Mouse (Mus musculus): ENCODE data around the gene Tnfsfm13. TPM values are rescaled to one million over a fixed set of nuclear protein-coding genes. Genes with fewer than 3 reads are reported as not detected.

The Tnfsfm13 gene
- polyA plus RNA-seq, 1 experiment = 1.6 TPM

DNA sequence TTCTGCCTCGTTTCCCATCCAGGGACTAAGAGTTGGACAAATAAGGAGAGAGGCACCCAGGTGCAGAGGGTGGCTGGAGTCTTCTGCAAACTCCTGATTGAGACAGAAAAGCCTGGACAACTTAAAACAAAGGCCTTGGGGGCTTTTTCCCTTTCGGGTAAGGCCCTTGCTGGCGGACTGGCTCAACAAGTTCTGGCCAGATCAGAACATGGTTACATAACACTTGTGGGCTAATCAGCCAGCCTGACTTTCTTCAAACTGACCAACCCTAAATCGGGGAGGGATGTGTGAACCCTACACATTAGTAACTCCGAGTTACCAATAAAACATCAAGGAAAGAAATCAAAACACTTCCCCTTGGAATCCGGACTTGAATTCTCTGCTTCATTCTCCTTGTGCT, 25.0 kb upstream of the Tnfsfm13 start:
- Histone ChIP-seq H3K79me2 (ENCODE audit: control insufficient read depth, insufficient read depth) (no peaks in the 10 kb centered on the region), H3K4me3 (no peak overlapping the region), H3K4me2 (ENCODE audit: low read depth) (no peak overlapping the region), H3ac (ENCODE audit: control insufficient read depth, insufficient read length) (no peak overlapping the region), H3K27me3 (ENCODE audit: control insufficient read depth, insufficient read depth, insufficient read length) (no peaks in the 10 kb centered on the region), H3K36me3 (ENCODE audit: control insufficient read depth, insufficient read depth) (no peaks in the 10 kb centered on the region)
- TF ChIP-seq E2F4 (IDR thresholded peaks at IDR 0.05; ENCODE audit: insufficient read depth) (no peak), MYOG (IDR thresholded peaks at IDR 0.05; ENCODE audit: control insufficient read depth in 1 of 3, insufficient read depth in 1 of 3, insufficient read length in 2 of 3, low read depth in 2 of 3) (no peak), REST (IDR thresholded peaks at IDR 0.05; ENCODE audit: insufficient read depth, insufficient read length) (no peak), POLR2AphosphoS2 (IDR thresholded peaks at IDR 0.05; ENCODE audit: insufficient read length, low read depth) (no peak)

DNA sequence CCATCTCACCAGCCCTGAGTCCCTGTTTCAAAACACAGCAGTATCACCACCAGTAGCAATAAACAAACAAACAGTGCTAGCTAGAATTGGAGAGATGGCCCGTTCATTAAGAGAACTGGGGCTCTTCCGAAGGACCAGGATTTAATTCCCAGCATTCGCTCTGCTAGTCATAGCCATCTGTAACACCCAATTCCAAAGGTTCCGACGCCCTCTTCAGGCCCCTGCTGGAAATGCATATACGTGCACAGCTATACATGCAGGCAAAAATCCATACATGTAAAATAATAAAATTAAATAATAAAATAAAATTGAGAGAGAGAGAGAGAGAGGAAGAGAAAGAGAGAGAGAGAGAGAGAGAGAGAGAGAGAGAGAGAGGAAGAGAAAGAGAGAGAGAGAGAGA, 23.5 kb upstream of the Tnfsfm13 start:
- Histone ChIP-seq H3K79me2 (ENCODE audit: control insufficient read depth, insufficient read depth) (no peaks in the 10 kb centered on the region), H3ac (ENCODE audit: control insufficient read depth, insufficient read length) (no peak overlapping the region), H3K36me3 (ENCODE audit: control insufficient read depth, insufficient read depth) (no peaks in the 10 kb centered on the region), H3K27me3 (ENCODE audit: control insufficient read depth, insufficient read depth, insufficient read length) (no peaks in the 10 kb centered on the region), H3K4me3 (no peak overlapping the region), H3K4me2 (ENCODE audit: low read depth) (no peak overlapping the region)
- TF ChIP-seq MYOD1 (IDR thresholded peaks at IDR 0.05; ENCODE audit: control insufficient read depth in 1 of 3, insufficient read length in 2 of 3, low read depth in 2 of 3) (no peak), E2F4 (IDR thresholded peaks at IDR 0.05; ENCODE audit: insufficient read depth) (no peak), CEBPB (IDR thresholded peaks at IDR 0.05; ENCODE audit: insufficient read depth, poor library complexity, severe bottlenecking) (no peak), POLR2AphosphoS2 (IDR thresholded peaks at IDR 0.05; ENCODE audit: insufficient read length, low read depth) (no peak), REST (IDR thresholded peaks at IDR 0.05; ENCODE audit: insufficient read depth, insufficient read length) (no peak), MYOG (IDR thresholded peaks at IDR 0.05; ENCODE audit: control insufficient read depth in 1 of 3, insufficient read depth in 1 of 3, insufficient read length in 2 of 3, low read depth in 2 of 3) (no peak), MAX (IDR thresholded peaks at IDR 0.05; ENCODE audit: low read depth) (no peak), TCF3 (IDR thresholded peaks at IDR 0.05; ENCODE audit: insufficient read length, low read depth) (no peak), SRF (IDR thresholded peaks at IDR 0.05; ENCODE audit: control insufficient read depth, insufficient read length, low read depth) (no peak), TCF12 (IDR thresholded peaks at IDR 0.05; ENCODE audit: insufficient read depth, poor library complexity, severe bottlenecking) (no peak)

DNA sequence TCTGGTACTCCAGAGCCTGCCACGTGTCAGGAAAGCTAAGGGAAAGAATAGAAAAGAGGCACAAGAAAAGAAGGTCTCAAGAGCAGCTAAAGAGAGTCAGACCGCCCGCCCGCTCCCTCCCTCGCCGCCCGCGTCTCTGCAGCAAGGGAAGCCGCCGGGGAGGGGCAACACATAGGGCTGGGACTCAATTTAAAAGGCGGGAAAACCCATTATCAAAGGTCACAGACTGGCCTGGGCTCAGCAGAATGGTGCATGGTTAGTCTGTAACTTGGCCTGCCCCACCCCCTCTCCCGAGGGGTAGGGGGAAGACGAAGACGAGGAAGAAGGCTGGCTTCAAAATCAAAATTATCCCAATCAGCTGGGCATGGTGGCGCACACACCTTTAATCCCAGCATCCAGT, 22.8 kb upstream of the Tnfsfm13 start:
- TF ChIP-seq SRF (IDR thresholded peaks at IDR 0.05; ENCODE audit: control insufficient read depth, insufficient read length, low read depth) (no peak), MYOG (IDR thresholded peaks at IDR 0.05; ENCODE audit: control insufficient read depth in 1 of 3, insufficient read depth in 1 of 3, insufficient read length in 2 of 3, low read depth in 2 of 3) (no peak), MYOD1 (IDR thresholded peaks at IDR 0.05; ENCODE audit: control insufficient read depth in 1 of 3, insufficient read length in 2 of 3, low read depth in 2 of 3) (no peak), MAX (IDR thresholded peaks at IDR 0.05; ENCODE audit: low read depth) (no peak), USF1 (IDR thresholded peaks at IDR 0.05; ENCODE audit: low read depth) (no peak), E2F4 (IDR thresholded peaks at IDR 0.05; ENCODE audit: insufficient read depth) (no peak), REST (IDR thresholded peaks at IDR 0.05; ENCODE audit: insufficient read depth, insufficient read length) (no peak), POLR2AphosphoS2 (IDR thresholded peaks at IDR 0.05; ENCODE audit: insufficient read length, low read depth) (no peak), TCF3 (IDR thresholded peaks at IDR 0.05; ENCODE audit: insufficient read length, low read depth) (no peak), TCF12 (IDR thresholded peaks at IDR 0.05; ENCODE audit: insufficient read depth, poor library complexity, severe bottlenecking) (no peak), POLR2A (IDR thresholded peaks at IDR 0.05; ENCODE audit: insufficient read length, low read depth) (no peak), CEBPB (IDR thresholded peaks at IDR 0.05; ENCODE audit: insufficient read depth, poor library complexity, severe bottlenecking) (no peak)
- no peak overlapping the region for H3ac ChIP-seq (ENCODE audit: control insufficient read depth, insufficient read length)
- H3K79me2 ChIP-seq (ENCODE audit: control insufficient read depth, insufficient read depth) = no peaks in the 10 kb centered on the region
- H3K27me3 ChIP-seq (ENCODE audit: control insufficient read depth, insufficient read depth, insufficient read length) = no peaks in the 10 kb centered on the region
- no peak overlapping the region for H3K4me3 ChIP-seq
- no peak overlapping the region for H3K4me2 ChIP-seq (ENCODE audit: low read depth)
- no peaks in the 10 kb centered on the region for H3K36me3 ChIP-seq (ENCODE audit: control insufficient read depth, insufficient read depth)

DNA sequence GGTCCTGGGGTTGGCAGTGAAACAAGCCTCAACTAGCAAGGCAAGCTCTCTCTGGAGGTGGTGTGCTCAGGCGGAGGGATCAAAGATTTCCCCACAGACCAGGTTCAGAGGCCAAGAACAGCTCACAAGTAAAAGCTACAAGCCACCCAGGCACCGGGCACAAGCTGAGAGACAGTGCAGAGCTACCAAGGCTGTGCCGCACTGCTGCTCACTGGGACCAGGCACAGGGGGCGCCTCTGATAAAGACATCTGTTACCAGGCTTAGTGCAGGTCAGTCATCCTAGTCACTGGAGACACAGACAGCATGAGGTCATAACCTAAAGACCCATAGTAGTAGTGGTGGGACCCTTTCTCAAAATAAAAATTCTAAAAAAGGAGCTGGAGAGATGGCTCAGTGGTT, 21.1 kb upstream of the Tnfsfm13 start:
- Histone ChIP-seq H3K36me3 (ENCODE audit: control insufficient read depth, insufficient read depth) (no peaks in the 10 kb centered on the region), H3K27me3 (ENCODE audit: control insufficient read depth, insufficient read depth, insufficient read length) (no peaks in the 10 kb centered on the region), H3ac (ENCODE audit: control insufficient read depth, insufficient read length) (no peak overlapping the region), H3K4me3 (no peak overlapping the region), H3K79me2 (ENCODE audit: control insufficient read depth, insufficient read depth) (no peaks in the 10 kb centered on the region), H3K4me2 (ENCODE audit: low read depth) (no peak overlapping the region)
- no peak for TF ChIP-seq MYOG (IDR thresholded peaks at IDR 0.05; ENCODE audit: control insufficient read depth in 1 of 3, insufficient read depth in 1 of 3, insufficient read length in 2 of 3, low read depth in 2 of 3)
- TF ChIP-seq MAX (IDR thresholded peaks at IDR 0.05; ENCODE audit: low read depth) = no peak
- no peak for TF ChIP-seq POLR2A (IDR thresholded peaks at IDR 0.05; ENCODE audit: insufficient read length, low read depth)
- TF ChIP-seq TCF12 (IDR thresholded peaks at IDR 0.05; ENCODE audit: insufficient read depth, poor library complexity, severe bottlenecking) = no peak
- no peak for TF ChIP-seq MYOD1 (IDR thresholded peaks at IDR 0.05; ENCODE audit: control insufficient read depth in 1 of 3, insufficient read length in 2 of 3, low read depth in 2 of 3)
- no peak for TF ChIP-seq E2F4 (IDR thresholded peaks at IDR 0.05; ENCODE audit: insufficient read depth)
- no peak for TF ChIP-seq USF1 (IDR thresholded peaks at IDR 0.05; ENCODE audit: low read depth)
- no peak for TF ChIP-seq POLR2AphosphoS2 (IDR thresholded peaks at IDR 0.05; ENCODE audit: insufficient read length, low read depth)
- TF ChIP-seq TCF3 (IDR thresholded peaks at IDR 0.05; ENCODE audit: insufficient read length, low read depth) = no peak
- TF ChIP-seq CEBPB (IDR thresholded peaks at IDR 0.05; ENCODE audit: insufficient read depth, poor library complexity, severe bottlenecking) = no peak

DNA sequence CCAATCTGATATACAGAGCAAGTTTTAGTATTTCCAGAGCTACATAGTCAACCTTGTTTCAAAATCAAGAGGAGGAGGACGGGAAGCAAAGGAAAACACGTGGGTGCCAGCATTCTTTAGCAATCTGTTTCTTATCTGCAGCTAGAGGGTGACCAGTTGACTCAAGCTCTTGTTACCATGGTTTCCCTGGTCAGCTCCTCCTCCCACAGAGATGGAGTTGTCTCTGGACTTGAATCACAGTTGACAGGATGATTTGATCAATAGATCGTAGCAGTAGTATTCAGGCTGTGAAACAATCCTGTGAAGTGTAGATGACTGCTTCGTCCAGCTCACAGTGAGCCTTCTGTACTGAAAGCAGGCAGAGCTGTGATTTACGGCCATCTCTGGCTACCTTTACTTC, 20.0 kb upstream of the Tnfsfm13 start:
- no peak overlapping the region for H3ac ChIP-seq (ENCODE audit: control insufficient read depth, insufficient read length)
- no peak overlapping the region for H3K4me3 ChIP-seq
- no peaks in the 10 kb centered on the region for H3K79me2 ChIP-seq (ENCODE audit: control insufficient read depth, insufficient read depth)
- no peaks in the 10 kb centered on the region for H3K36me3 ChIP-seq (ENCODE audit: control insufficient read depth, insufficient read depth)
- H3K4me2 ChIP-seq (ENCODE audit: low read depth) = no peak overlapping the region
- TF ChIP-seq CEBPB (IDR thresholded peaks at IDR 0.05; ENCODE audit: insufficient read depth, poor library complexity, severe bottlenecking) (0 out of 2 replicates have a peak, but pooled peaks have one; percentile 16), USF1 (IDR thresholded peaks at IDR 0.05; ENCODE audit: low read depth) (no peak), MAX (IDR thresholded peaks at IDR 0.05; ENCODE audit: low read depth) (no peak)
- H3K27me3 ChIP-seq (ENCODE audit: control insufficient read depth, insufficient read depth, insufficient read length) = no peaks in the 10 kb centered on the region
